Mouse (Mus musculus) liver, adult 2 months (tissue): ENCODE measurements around the gene Qrfp. TPM values are rescaled to one million over a fixed set of nuclear protein-coding genes. Genes with fewer than 3 reads are reported as not detected.
A peak's percentile ranks its signal among the peaks of the same experiment; 100 is the strongest.

Experiments
- DNase-seq: peaks from one replicate; pipeline ENCODE4 v3.0.0-alpha.2; 2011; ENCODE audit warnings: low read depth, low spot score; ENCODE audit errors: extremely low read depth
- H3K27ac ChIP-seq: fragments of 200-500 bp; replicated peaks from 2 replicates; pipeline ENCODE4 v1.5.1; 2012; ENCODE audit warnings: low read depth, mild to moderate bottlenecking, control low read depth, inconsistent platforms, low read length; ENCODE audit not compliant: insufficient read depth
- H3K27me3 ChIP-seq: fragments of 200-500 bp; 2 replicates; pipeline ENCODE4 v1.6.1; 2012; ENCODE audit warnings: mild to moderate bottlenecking, moderate library complexity, low read length, inconsistent platforms; ENCODE audit not compliant: control insufficient read depth, insufficient read depth
- H3K36me3 ChIP-seq: fragments of 200-500 bp; 2 replicates; pipeline ENCODE4 v1.6.1; 2012; ENCODE audit warnings: low read length, inconsistent platforms; ENCODE audit not compliant: control insufficient read depth, insufficient read depth
- H3K4me1 ChIP-seq: fragments of 200-500 bp; 2 replicates; pipeline ENCODE4 v1.6.1; 2011; ENCODE audit warnings: low read length; ENCODE audit not compliant: control insufficient read depth, insufficient read depth
- H3K4me3 ChIP-seq: fragments of 200-500 bp; 2 replicates; pipeline ENCODE4 v1.5.1; 2011; ENCODE audit warnings: low read depth, mild to moderate bottlenecking, control low read depth, low read length, moderate library complexity; ENCODE audit not compliant: insufficient read depth
- H3K79me2 ChIP-seq: fragments of 200-500 bp; 2 replicates; pipeline ENCODE4 v1.6.1; 2012; ENCODE audit warnings: inconsistent platforms, mild to moderate bottlenecking, low read length, moderate library complexity; ENCODE audit not compliant: control insufficient read depth, insufficient read depth
- H3K9ac ChIP-seq: fragments of 200-500 bp; 2 replicates; pipeline ENCODE4 v1.6.1; 2012; ENCODE audit warnings: low read depth, mild to moderate bottlenecking, control low read depth, inconsistent platforms, low read length
- CTCF ChIP-seq: fragments of 200-500 bp; IDR thresholded peaks from 2 replicates; pipeline ENCODE4 v1.5.1; 2011; ENCODE audit warnings: low read depth, low read length, control low read depth
- POLR2A ChIP-seq: fragments of 200-500 bp; IDR thresholded peaks from 2 replicates; pipeline ENCODE4 v1.6.1; 2011; ENCODE audit warnings: low read length, control low read depth; ENCODE audit not compliant: insufficient read depth; ENCODE audit errors: extremely low read depth
- WGBS: fragments of 180-500 bp; shearing (Covaris S2); methylation state at CpG from one replicate; pipeline ENCODE4 v1.1.7; 2018; 5-methylcytosine and 5-hydroxymethylcytosine counted together
- polyA plus RNA-seq: library from polyadenylated mRNA; depleted of rRNA; stranded (reverse); fragments of >200 nt; gene quantifications from 2 replicates; pipeline ENCODE4 v1.2.3, GENCODE M21; 2012
- total RNA-seq: library from RNA; depleted of rRNA; stranded (reverse); fragments of >200 nt; gene quantifications from 2 replicates; pipeline ENCODE4 v1.2.3, GENCODE M21; 2014

The Qrfp gene
- total and polyA plus RNA-seq, 2 experiments: not detected

- no peaks in the 10 kb centered on the region; the same call in 1 of the 2 replicates for H3K27me3 ChIP-seq
- no peak overlapping the region for H3K4me3 ChIP-seq
- no peak for DNase-seq
- H3K4me1 ChIP-seq: peaks cover 6% of the 10 kb centered on the region; the same call in 1 of the 2 replicates
- no peak overlapping the region for H3K9ac ChIP-seq
- TF ChIP-seq CTCF (peak; percentile 70), POLR2A (no peak)
- 86% methylated on average over 11 of the region's 15 CpGs for WGBS
- H3K27ac ChIP-seq: no peak overlapping the region
- H3K36me3 ChIP-seq: no peaks in the 10 kb centered on the region
- H3K79me2 ChIP-seq: no peaks in the 10 kb centered on the region
These were observed 13.8 kb upstream of the Qrfp start for GRCm38 (mm10) chr2:31823933-31824730.

GRCm38 (mm10) chr2:31822524-31823371 lies 12.4 kb upstream of the Qrfp start:
- TF ChIP-seq POLR2A (no peak), CTCF (no peak)
- Histone ChIP-seq H3K27ac (no peak overlapping the region), H3K4me1 (peaks cover 6% of the 10 kb centered on the region; the same call in 1 of the 2 replicates), H3K36me3 (no peaks in the 10 kb centered on the region), H3K4me3 (no peak overlapping the region), H3K9ac (no peak overlapping the region), H3K79me2 (no peaks in the 10 kb centered on the region), H3K27me3 (no peaks in the 10 kb centered on the region; the same call in 1 of the 2 replicates)
- no peak for DNase-seq
- WGBS: 40% methylated on average over 39 of the region's 39 CpGs

- TF ChIP-seq POLR2A (no peak), CTCF (peak; percentile 87)
- Histone ChIP-seq H3K27ac (no peak overlapping the region), H3K27me3 (no peaks in the 10 kb centered on the region), H3K4me1 (no peaks in the 10 kb centered on the region), H3K9ac (no peak overlapping the region), H3K79me2 (no peaks in the 10 kb centered on the region), H3K36me3 (no peaks in the 10 kb centered on the region), H3K4me3 (no peak overlapping the region)
- DNase-seq: peak; percentile 36
- WGBS: 29% methylated on average over 5 of the region's 5 CpGs
These were observed 5.0 kb upstream of the Qrfp start for GRCm38 (mm10) chr2:31815367-31815766.

DNA sequence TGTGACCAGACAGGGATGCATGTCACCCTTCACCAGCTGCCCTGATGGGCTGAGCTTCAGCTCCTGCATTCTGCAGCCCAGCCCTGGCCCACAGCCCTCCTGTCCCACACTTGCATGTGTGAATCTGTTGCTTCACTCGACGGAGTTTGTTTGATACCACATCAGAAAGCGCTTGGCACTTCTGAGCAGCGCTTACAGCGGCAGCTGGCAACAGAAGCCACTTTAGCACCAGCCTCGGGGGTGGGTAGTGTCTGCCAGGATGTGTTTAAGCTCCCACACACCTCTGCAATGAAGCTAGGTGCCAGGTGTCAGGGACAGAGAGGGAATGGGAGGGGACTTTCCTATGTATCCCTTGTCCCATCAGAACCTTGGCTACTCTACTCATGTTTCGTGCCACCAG lies 4.3 kb upstream of the Qrfp start:
- Histone ChIP-seq H3K4me1 (no peaks in the 10 kb centered on the region), H3K9ac (no peak overlapping the region), H3K36me3 (no peaks in the 10 kb centered on the region), H3K27ac (no peak overlapping the region), H3K27me3 (no peaks in the 10 kb centered on the region), H3K4me3 (no peak overlapping the region), H3K79me2 (no peaks in the 10 kb centered on the region)
- no peak for DNase-seq
- TF ChIP-seq CTCF: no peak
- no peak for TF ChIP-seq POLR2A
- WGBS: 68% methylated on average over 7 of the region's 7 CpGs

DNA sequence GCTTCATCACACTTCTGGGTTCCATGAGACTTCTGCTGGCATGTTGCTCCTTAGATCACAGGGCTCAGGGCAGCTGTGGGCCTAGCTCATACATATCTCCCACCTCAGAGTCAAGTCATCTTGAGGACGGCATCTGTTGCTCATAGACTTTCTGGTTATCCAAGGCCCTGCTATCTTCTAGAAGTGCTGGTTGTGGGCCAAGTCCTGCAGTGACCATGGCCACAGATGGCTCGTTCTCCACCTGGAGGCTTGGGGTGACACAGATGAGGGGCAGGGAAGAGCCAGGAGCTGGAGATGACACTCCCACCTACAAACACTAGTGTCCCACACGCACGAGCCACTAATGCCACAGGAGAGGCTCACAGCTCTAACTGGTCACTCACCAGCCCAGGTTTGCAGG lies 3.3 kb upstream of the Qrfp start:
- H3K36me3 ChIP-seq: no peaks in the 10 kb centered on the region
- no peak for DNase-seq
- no peak overlapping the region for H3K9ac ChIP-seq
- no peak overlapping the region for H3K27ac ChIP-seq
- no peak overlapping the region for H3K4me3 ChIP-seq
- no peaks in the 10 kb centered on the region for H3K27me3 ChIP-seq
- 81% methylated on average over 4 of the region's 4 CpGs for WGBS
- no peaks in the 10 kb centered on the region for H3K4me1 ChIP-seq
- TF ChIP-seq CTCF: no peak
- TF ChIP-seq POLR2A: no peak
- H3K79me2 ChIP-seq: no peaks in the 10 kb centered on the region
